Mouse (Mus musculus) bone marrow macrophage, adult 2 months (primary cell): Measurements from ENCODE around the gene Olfr1419.

ENCODE experiments used
- CTCF ChIP-seq: IDR thresholded peaks from 2 replicates; pipeline ENCODE4 v1.5.1; 2012; ENCODE audit warnings: low read depth, mild to moderate bottlenecking, low read length, moderate library complexity
- POLR2A ChIP-seq: IDR thresholded peaks from 2 replicates; pipeline ENCODE4 v1.6.1; 2012; ENCODE audit warnings: mild to moderate bottlenecking, low read depth, low read length, borderline replicate concordance

DNA sequence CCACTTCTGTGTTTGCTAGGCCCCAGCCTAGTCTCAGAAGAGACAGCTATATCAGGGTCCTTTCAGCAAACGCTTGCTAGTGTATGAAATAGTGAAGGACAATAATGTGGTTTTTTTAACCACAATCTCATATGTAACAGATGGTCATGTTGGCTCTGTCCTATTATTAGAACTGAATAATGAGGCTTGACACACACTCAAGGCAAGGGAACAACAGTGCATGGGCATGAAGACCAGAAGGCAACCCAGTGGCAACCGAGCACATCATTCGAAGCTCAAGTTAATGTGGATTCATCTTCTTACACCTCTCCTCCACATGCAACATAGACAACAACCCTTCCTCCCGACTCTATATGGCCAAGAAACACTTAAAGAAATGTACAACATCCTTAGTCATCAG lies 28.6 kb downstream of the Olfr1419 start:
- TF ChIP-seq POLR2A (no peak), CTCF (no peak)
